Mouse (Mus musculus) thymus, adult 2 months (tissue): ENCODE data around the gene Hs3st2. TPM values are rescaled to one million over a fixed set of nuclear protein-coding genes. Genes with fewer than 3 reads are reported as not detected.
"Not testable (repeated sequence)": the region's sequence is repeated elsewhere in the genome, so short reads cannot be mapped to it uniquely, and the experiment has no call there.

Source experiments
- DNase-seq: peaks from one replicate; pipeline ENCODE4 v3.0.0; 2021
- H3K27ac ChIP-seq: fragments of 200-500 bp; 2 replicates; pipeline ENCODE4 v1.5.1; 2012; ENCODE audit warnings: low read length, control low read depth; ENCODE audit not compliant: control insufficient read depth, insufficient read depth
- H3K27me3 ChIP-seq: fragments of 200-500 bp; 2 replicates; pipeline ENCODE4 v1.6.1; 2012; ENCODE audit warnings: mild to moderate bottlenecking, low read length, moderate library complexity, mixed read lengths; ENCODE audit not compliant: control insufficient read depth, insufficient read depth
- H3K36me3 ChIP-seq: fragments of 200-500 bp; 2 replicates; pipeline ENCODE4 v1.6.1; 2012; ENCODE audit warnings: mild to moderate bottlenecking, low read length, moderate library complexity; ENCODE audit not compliant: control insufficient read depth, insufficient read depth
- H3K4me1 ChIP-seq: fragments of 200-500 bp; replicated peaks from 2 replicates; pipeline ENCODE4 v1.6.1; 2012; ENCODE audit warnings: low read length; ENCODE audit not compliant: control insufficient read depth, insufficient read depth
- H3K4me3 ChIP-seq: fragments of 200-500 bp; 2 replicates; pipeline ENCODE4 v1.5.1; 2012; ENCODE audit warnings: mild to moderate bottlenecking, low read length, control low read depth, moderate library complexity; ENCODE audit not compliant: control insufficient read depth, insufficient read depth
- CTCF ChIP-seq: fragments of 200-500 bp; IDR thresholded peaks from 2 replicates; pipeline ENCODE4 v1.5.1; 2012; ENCODE audit warnings: mild to moderate bottlenecking, control low read depth, low read length, moderate library complexity, borderline replicate concordance; ENCODE audit not compliant: control insufficient read depth, poor library complexity, insufficient read depth; ENCODE audit errors: extremely low read depth
- POLR2A ChIP-seq: fragments of 200-500 bp; IDR thresholded peaks from 2 replicates; pipeline ENCODE4 v1.6.1; 2012; ENCODE audit warnings: mild to moderate bottlenecking, low read length, control low read depth, moderate library complexity; ENCODE audit not compliant: control insufficient read depth, poor library complexity, insufficient read depth; ENCODE audit errors: extremely low read depth
- WGBS: fragments of 180-500 bp; shearing (Covaris S2); methylation state at CpG from one replicate; pipeline ENCODE4 v1.1.7; 2018; 5-methylcytosine and 5-hydroxymethylcytosine counted together
- polyA plus RNA-seq: library from polyadenylated mRNA; depleted of rRNA; stranded (reverse); fragments of >200 nt; gene quantifications from 2 replicates; pipeline ENCODE4 v1.2.3, GENCODE M21; 2012; rRNA removed

Hs3st2 gene
- 0.05 and 0.10 TPM in 2 replicates for polyA plus RNA-seq

DNA sequence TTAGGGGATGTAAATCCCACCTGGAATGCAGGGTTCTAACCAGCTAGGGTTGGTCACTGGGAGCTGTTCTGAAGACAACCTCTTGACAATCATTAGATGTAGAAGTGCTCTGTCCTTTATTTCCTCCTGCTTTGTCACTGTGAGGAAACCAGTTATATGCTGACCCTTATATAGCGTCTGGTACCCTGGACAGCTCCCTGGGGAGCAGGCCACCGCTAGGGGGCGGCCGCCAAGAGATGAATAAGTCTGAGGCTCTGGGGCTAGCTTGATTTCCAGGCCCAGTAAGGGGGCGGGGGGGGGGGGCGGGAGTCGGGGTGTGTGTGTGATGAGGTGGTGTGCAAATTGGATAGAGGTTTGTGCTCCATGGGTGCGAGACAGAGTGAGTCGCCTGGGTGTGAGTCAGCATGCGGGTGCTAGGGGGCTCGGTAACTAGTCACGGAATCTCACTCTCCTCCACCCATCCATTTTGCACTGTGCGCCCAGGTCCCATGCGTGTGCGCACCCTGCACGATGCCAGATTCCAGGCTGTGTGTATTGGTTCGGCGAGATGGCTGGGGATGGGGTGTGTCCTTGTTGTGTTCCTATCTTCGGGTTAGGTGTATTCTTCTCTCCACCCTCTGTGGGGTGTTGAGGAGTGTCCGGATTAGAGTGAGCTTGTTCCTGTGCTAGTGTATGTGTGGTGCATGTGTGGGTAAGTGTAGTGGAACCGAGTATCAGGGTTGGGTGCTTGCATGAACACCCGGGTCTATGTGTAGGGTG is at the start of gene Hs3st2:
Hs3st2 (plus strand) TSS at position 635 of the 759 bp plus-strand sequence.
- TF ChIP-seq POLR2A (no peak), CTCF (no peak)
- Histone ChIP-seq H3K27me3 (no peaks in the 10 kb centered on the region; the same call in 1 of the 2 replicates), H3K4me1 (no peaks in the 10 kb centered on the region), H3K4me3 (no peak within 1 kb of the TSS), H3K27ac (no peak within 1 kb of the TSS), H3K36me3 (no peaks in the 10 kb centered on the region)
- WGBS, result 12% methylated on average over 22 of the region's 22 CpGs
- peak; percentile 4 for DNase-seq

DNA sequence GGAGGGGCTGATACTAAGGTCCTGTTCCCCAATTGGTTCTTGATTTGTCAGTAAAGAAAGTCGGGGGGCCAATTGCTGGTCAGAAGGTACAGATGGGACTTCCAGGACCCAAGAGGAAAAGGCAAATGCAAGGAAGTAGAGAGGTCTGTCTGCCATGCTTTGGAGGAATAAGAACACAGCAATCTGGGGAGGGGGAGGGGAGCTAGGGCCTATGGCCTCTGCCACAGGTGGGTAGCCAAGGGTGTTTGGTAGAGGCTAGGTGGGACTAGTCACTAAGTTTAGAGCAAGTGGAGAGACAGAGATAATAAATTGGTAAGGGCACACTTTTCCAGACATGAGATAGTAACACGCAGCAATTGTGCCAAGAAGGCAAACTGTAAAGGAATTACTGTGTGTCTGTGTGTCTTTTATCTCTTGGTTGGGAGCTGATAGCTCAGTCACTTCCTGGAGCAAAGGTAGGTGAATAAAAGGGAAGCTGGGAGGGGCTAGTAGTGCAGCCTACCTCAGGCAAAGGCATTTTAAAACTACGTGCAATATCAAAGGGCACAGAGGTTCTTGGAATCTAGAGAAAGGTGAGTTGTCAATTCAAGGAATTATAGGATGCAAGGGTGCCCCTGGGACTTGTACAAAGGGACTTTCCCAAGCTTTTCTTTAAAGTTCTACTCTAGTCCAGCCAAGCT is 43.2 kb upstream of the Hs3st2 start:
- H3K4me3 ChIP-seq, result no peak overlapping the region
- 83% methylated on average over 3 of the region's 3 CpGs for whole genome bisulfite sequencing
- no peak for TF ChIP-seq POLR2A
- TF ChIP-seq CTCF, result no peak
- no peaks in the 10 kb centered on the region for H3K4me1 ChIP-seq
- no peak for DNase-seq
- H3K27ac ChIP-seq, result no peak overlapping the region
- H3K27me3 ChIP-seq, result no peaks in the 10 kb centered on the region
- no peaks in the 10 kb centered on the region for H3K36me3 ChIP-seq

DNA sequence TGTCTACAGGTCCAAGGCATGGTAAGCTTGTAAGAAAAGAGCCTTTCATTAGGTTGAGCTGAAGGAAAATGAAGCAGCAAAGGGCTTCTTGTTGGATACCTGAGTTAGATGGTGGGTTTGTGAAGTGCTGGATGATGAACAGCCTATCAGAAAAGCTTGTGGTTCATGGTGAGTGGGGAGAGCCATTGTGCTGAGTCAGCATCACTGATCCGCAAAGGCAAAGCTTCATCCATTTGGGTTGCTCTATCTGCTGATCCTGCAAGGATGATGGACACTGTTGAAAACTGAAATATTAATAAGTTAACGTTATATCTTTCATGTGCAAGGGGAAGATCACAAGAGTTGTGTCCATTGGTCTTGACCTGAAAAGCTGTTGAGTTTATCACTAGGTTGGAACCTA is 40.0 kb upstream of the Hs3st2 start:
- H3K27ac ChIP-seq, result no peak overlapping the region

DNA sequence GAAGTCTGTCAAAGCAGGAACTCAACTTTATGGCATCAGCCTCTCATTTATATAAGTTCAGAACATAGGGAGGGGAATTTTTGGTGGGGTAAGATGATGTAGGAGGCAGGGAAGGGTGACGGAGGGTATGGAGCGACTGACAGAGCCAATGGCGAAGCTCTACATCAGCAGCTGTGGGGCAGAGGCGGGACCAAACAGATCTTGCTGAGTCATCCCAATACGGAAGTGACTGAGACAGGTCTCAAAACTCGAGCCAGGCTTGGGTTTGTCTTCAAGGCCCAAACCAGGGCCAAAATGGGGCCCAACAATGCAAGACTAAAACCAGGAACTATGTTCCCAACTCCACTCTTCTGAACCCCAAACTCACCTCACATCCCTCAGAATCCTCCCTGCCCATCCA is 30.2 kb upstream of the Hs3st2 start:
- DNase-seq, H3K27ac ChIP-seq, H3K4me1 ChIP-seq, H3K36me3 ChIP-seq, H3K4me3 ChIP-seq, H3K27me3 ChIP-seq: not testable (repeated sequence)
- 88% methylated on average over 6 of the region's 6 CpGs for WGBS

More for the DNA sequence above, 40.0 kb upstream of the Hs3st2 start:
- TF ChIP-seq CTCF (no peak), POLR2A (no peak)
- WGBS, result 91% methylated on average over 2 of the region's 2 CpGs
- no peaks in the 10 kb centered on the region for H3K4me1 ChIP-seq
- no peaks in the 10 kb centered on the region for H3K36me3 ChIP-seq
- no peak for DNase-seq
- no peak overlapping the region for H3K4me3 ChIP-seq
- no peaks in the 10 kb centered on the region for H3K27me3 ChIP-seq

DNA sequence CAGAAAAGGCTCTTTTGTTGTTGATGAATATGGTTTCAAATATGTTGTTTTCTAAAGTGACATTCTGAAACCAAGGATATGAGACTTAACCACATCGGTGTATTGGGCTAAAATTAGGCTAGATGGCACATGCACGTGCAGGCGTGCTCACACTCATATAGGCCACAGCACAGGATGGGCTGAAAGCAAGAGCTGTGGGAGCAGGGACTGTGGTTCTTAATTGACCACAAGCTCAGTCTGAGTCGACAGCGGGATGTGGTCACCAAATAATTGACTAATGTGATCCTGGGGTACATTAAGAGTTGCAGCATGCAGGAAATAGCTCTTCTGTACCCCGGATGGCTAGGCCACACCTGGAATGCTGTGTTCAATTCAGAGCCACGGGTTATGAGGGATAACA is 26.1 kb upstream of the Hs3st2 start:
- no peak for DNase-seq
- Histone ChIP-seq H3K27me3 (no peaks in the 10 kb centered on the region), H3K4me1 (no peaks in the 10 kb centered on the region), H3K27ac (no peak overlapping the region), H3K4me3 (no peak overlapping the region), H3K36me3 (no peaks in the 10 kb centered on the region)
- WGBS, result 75% methylated on average over 7 of the region's 7 CpGs
- no peak for TF ChIP-seq POLR2A
- TF ChIP-seq CTCF, result no peak

DNA sequence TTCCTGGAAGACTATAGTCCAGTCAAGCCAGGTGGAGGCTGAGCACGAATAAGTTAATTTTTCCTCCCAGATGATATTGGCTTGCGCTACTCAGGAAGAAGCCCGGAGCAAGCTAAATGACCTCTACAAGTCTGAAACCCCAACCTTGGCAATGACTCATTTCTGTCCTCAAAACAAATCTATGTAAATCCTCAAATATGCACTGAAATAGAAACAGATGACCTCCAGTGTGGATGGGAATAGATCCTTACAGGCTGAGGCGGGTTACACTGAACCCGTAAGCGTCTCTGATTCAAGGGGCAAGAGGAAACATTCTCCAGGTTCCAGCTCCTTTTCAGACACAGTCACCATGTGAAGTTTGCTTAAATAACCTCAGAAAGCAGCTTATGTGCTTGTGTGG is 24.5 kb upstream of the Hs3st2 start:
- H3K36me3 ChIP-seq, result no peaks in the 10 kb centered on the region
- H3K4me3 ChIP-seq, result no peak overlapping the region
- 97% methylated on average over 6 of the region's 6 CpGs for WGBS
- H3K27me3 ChIP-seq, result no peaks in the 10 kb centered on the region
- H3K27ac ChIP-seq, result no peak overlapping the region
- no peak for TF ChIP-seq POLR2A
- no peak for TF ChIP-seq CTCF
- no peak for DNase-seq
- H3K4me1 ChIP-seq, result no peaks in the 10 kb centered on the region
